Mouse (Mus musculus) c-Kit-positive CD71-positive TER-119-negative erythroid progenitor cells, embryonic 14.5 days (primary cell): ENCODE data around the gene Col8a1.
A peak's percentile ranks its signal among the peaks of the same experiment; 100 is the strongest.

Experiments
- DNase-seq: peaks from one replicate; pipeline ENCODE4 v3.0.0-alpha.2; 2013; ENCODE audit warnings: low read depth

Col8a1 gene

GRCm38 (mm10) chr16:57671637-57672036 lies 82.9 kb downstream of the Col8a1 start:
- DNase-seq = no peak

- DNase-seq = no peak
Measured at GRCm38 (mm10) chr16:57669348-57669747, 85.2 kb downstream of the Col8a1 start.

- DNase-seq = no peak
Measured at GRCm38 (mm10) chr16:57662661-57663060, 91.9 kb downstream of the Col8a1 start.

DNA sequence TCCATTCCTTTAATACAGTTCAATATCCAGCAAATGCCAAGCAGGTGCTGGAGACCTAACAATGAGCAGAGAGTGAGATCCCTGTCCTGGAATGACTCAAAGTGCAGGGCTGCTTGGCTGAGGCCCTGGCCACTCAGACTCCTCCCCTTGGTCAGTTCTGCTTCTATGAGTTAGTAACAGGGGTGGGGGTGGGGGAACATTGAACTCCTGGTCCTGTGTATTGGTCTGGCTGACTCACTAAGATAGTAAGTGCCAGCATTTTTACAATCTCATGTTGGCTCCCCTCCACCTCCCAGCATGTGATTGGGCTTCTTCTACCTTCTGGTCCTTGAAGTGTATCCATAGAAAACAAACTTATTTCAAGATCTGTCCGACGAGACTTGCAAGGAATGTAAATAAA lies 104.6 kb downstream of the Col8a1 start:
- DNase-seq = no peak

DNA sequence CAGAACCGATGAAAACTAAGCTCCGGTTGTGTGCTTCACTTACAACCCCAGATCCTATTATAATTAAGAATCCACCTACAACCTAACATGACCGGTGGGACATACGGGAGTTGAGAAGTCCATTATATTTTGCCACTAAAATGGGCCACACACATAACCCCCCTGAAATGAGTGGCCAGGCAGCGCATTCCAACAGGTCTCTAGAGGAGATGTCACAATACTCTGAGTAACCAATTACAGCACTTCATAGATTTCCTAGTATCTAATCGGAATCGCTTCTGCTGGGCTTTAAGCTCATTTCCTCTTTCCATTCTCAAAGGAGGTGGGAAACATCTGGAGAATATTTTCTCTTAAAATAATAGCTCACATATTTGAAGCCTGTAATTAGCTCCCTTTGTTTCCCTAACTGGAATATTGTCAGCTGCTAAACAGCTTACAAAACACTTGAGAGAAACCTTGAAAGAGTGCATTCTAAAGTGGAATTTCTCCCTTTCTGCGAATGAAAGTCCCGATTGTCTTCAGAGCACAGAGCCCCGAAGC lies 113.1 kb downstream of the Col8a1 start:
- no peak for DNase-seq

DNA sequence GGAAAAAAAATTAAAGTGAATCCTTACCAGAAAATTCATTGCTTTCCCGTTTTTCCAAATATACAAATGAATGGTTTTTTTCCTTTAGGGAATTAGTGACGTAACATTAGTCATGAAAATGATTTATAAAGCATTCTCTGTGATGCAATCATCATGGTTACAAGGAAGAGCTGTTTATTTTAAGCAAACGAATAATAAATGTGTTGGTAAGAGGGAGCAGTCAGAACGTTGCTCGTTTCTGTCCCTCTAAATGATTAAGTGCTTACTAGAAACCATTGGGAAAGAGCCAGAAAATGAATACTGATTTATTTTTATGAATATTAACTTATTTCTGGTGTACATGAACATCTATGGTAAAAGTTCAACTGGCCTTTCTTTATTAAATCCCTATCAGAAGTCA lies 119.8 kb downstream of the Col8a1 start:
- no peak for DNase-seq

GRCm38 (mm10) chr16:57634191-57634590 lies 120.3 kb downstream of the Col8a1 start:
- peak; percentile 38 for DNase-seq

- DNase-seq = peak; percentile 25
Measured at GRCm38 (mm10) chr16:57611768-57612167, 142.8 kb downstream of the Col8a1 start.

GRCm38 (mm10) chr16:57606444-57607227 lies 147.9 kb downstream of the Col8a1 start, which contains the start of gene Cmss1:
Gene Cmss1, minus strand, starts transcription at chr16:57606864.
- peak; percentile 72 for DNase-seq

GRCm38 (mm10) chr16:57601031-57601430 lies 153.5 kb downstream of the Col8a1 start:
- DNase-seq = no peak

- DNase-seq = no peak
Measured at GRCm38 (mm10) chr16:57597295-57597957, 157.1 kb downstream of the Col8a1 start.

DNA sequence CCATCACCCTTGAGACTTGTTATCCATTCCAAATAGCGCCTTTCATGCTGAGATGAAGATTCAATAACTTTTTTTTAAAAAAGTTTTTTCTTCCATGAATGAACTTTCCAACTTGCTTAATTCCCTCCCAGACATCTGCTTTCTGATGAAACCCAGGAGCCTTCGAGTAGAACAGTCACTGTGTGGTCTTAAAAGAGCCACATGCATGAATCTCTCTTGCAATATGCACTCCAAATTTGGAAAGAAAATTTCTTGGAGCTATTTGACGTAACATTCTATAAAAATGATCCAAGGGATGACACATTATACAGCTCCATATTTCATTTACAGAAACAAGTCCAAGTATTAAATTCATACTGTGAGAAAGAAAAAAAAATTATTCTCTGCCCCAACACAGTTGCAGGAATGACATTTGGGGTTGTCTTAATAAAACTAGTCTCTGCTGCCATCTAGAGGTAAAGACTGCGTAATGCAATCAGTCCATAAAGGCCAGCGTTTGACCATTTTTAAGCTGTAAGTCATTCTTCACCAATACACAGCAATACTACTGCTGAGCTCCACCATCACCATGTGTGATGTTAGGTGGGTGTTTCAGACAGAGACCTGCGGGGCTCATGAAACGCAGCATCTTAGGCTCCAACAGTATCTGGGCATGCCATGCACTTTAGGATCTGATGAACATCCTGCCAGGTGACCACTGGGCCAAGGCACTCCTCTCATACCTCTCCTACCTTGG lies 160.9 kb downstream of the Col8a1 start:
- peak; percentile 57 for DNase-seq

DNA sequence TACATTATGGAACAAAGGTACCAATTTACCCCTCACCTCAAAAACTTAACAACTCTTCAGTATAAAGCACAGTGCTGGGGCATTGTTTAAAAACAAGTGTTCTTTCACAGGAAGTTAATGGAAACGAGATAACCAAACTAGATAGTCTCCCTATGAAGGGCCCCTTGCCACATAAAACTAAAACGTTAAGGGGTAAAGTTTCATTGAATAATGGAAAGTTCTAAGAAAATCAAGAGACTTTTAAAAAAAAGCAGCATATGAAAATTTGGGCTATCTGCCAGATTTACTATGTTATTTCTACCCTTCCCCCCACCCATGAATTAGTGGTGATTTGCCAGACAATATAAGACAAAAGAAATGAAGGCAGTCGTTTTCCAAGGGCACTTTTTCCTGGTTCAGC lies 169.3 kb downstream of the Col8a1 start:
- DNase-seq = no peak

DNA sequence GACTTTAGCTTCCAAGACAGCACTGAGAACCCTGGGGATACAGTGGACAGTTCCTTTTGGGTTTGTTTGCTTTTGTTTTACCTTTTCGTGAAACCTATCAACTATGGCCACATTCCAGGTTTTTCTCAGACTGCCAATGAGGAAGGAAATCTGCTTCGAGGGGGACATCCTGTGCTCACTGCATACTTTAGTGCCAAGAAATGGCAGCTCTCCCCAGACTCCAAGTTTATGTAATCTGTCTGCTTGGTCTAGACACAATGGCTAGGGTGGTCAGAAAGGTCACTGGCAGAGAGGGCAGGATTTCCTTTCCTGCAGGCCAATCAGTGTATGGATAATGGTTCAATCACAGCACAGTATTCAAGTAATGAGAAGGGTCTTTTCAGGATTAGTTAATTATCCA lies 172.5 kb downstream of the Col8a1 start:
- no peak for DNase-seq

DNA sequence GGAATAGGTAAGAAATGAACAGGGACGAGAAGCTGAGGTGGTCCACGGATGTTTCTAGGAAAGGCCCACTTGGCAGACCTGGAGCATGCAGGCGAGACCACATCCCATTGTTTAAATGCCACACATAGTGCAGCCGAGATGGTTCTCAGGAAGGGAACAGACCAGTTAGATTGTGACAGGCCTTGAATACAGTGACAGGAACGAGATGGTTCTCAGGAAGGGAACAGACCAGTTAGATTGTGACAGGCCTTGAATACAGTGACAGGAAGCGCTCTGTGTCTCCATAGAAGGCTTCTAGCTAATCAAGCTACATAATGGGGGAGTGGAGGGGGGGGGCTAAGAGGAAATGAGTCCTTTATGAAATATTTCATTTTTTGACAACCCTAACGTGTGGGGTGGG lies 174.5 kb downstream of the Col8a1 start:
- no peak for DNase-seq

DNA sequence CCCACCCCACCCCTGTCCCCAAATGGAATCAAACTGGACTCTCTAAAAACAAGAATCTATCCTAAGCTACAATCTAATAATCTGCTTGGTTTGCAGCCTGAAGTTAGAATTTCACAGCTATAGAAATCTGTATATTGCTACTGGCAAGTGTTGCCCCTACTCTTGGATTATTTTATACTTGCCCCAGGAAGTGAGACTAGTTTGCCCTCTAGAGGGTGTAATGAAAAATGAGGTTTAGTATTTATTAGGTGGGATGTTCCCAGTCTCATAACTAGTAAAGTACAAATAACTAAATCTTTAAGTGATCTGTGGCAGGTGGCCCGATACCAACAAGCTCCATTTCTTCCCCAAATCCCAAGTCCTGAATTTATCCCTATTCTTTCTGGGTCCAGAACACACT lies 177.0 kb downstream of the Col8a1 start:
- DNase-seq = no peak

- no peak for DNase-seq
Measured at GRCm38 (mm10) chr16:57575764-57576388, 178.7 kb downstream of the Col8a1 start.
